Mouse (Mus musculus) C2C12 (cell line): ENCODE results near the gene Slc27a4. TPM values are rescaled to one million over a fixed set of nuclear protein-coding genes. Genes with fewer than 3 reads are reported as not detected.
A peak's percentile ranks its signal among the peaks of the same experiment; 100 is the strongest.

Experiments
- H3K27me3 ChIP-seq: one replicate; pipeline ENCODE4 v1.6.1; 2011; ENCODE audit not compliant: control insufficient read depth, insufficient read depth, insufficient read length
- H3K36me3 ChIP-seq: one replicate; pipeline ENCODE4 v1.6.1; 2011; ENCODE audit not compliant: control insufficient read depth, insufficient read depth
- H3K4me3 ChIP-seq: one replicate; pipeline ENCODE4 v1.5.1; 2011; ENCODE audit warnings: mild to moderate bottlenecking, control low read depth; ENCODE audit not compliant: poor library complexity, insufficient read depth, severe bottlenecking
- H3K79me2 ChIP-seq: one replicate; pipeline ENCODE4 v1.6.1; 2011; ENCODE audit not compliant: control insufficient read depth, insufficient read depth
- H3K79me3 ChIP-seq: one replicate; pipeline ENCODE4 v1.6.1; 2011; ENCODE audit warnings: low read depth, control low read depth
- H3ac ChIP-seq: one replicate; pipeline ENCODE3; 2011; ENCODE audit warnings: low read depth; ENCODE audit not compliant: control insufficient read depth, insufficient read length
- CEBPB ChIP-seq: IDR thresholded peaks from one replicate; pipeline ENCODE4 v1.6.1; 2011; ENCODE audit warnings: low read depth, mild to moderate bottlenecking, control low read depth, moderate library complexity
- CTCF ChIP-seq: IDR thresholded peaks from one replicate; pipeline ENCODE4 v1.5.1; 2011; ENCODE audit not compliant: control insufficient read depth, insufficient read depth, insufficient read length
- FOSL1 ChIP-seq: IDR thresholded peaks from one replicate; pipeline ENCODE4 v1.8.0; 2011; ENCODE audit warnings: mild to moderate bottlenecking, low read length; ENCODE audit not compliant: poor library complexity, insufficient read depth, severe bottlenecking
- MAX ChIP-seq: IDR thresholded peaks from one replicate; pipeline ENCODE4 v1.6.1; 2011; ENCODE audit warnings: mild to moderate bottlenecking, control low read depth
- MYOD1 ChIP-seq: IDR thresholded peaks from one replicate; pipeline ENCODE4 v1.6.1; 2011; ENCODE audit warnings: low read depth; ENCODE audit not compliant: control insufficient read depth, insufficient read length
- MYOG ChIP-seq: IDR thresholded peaks from one replicate; pipeline ENCODE4 v1.6.1; 2011; ENCODE audit not compliant: control insufficient read depth, insufficient read length; ENCODE audit errors: extremely low read depth
- USF1 ChIP-seq: IDR thresholded peaks from one replicate; pipeline ENCODE4 v1.6.1; 2011; ENCODE audit warnings: low read depth, mild to moderate bottlenecking, control low read depth, moderate library complexity
- polyA plus RNA-seq: library from polyadenylated mRNA; unstranded; fragments of >200 nt; fragmentation: generic; extraction: Trizol; gene quantifications from one replicate; pipeline ENCODE4 v1.2.1, GENCODE M21; 2012; ENCODE audit warnings: missing spikeins

Gene Slc27a4
- polyA plus RNA-seq, 1 experiment = 19.7 TPM

- peaks cover 44% of the 10 kb centered on the region for H3K36me3 ChIP-seq
- peaks cover 41% of the 10 kb centered on the region for H3K79me2 ChIP-seq
- TF ChIP-seq MAX = peak; percentile 62
- TF ChIP-seq USF1 = no peak
- peak within 1 kb of the TSS; percentile 83 for H3ac ChIP-seq
- peak within 1 kb of the TSS; percentile 77 for H3K4me3 ChIP-seq
- peaks cover 27% of the 10 kb centered on the region for H3K79me3 ChIP-seq
- H3K27me3 ChIP-seq = no peaks in the 10 kb centered on the region
These were observed 14.3 kb upstream of the Slc27a4 start, which contains the start of gene Trub2 for GRCm38 (mm10) chr2:29787937-29788681. Trub2 (minus strand) TSS chr2:29788502.

- no peak overlapping the region for H3K4me3 ChIP-seq
- H3ac ChIP-seq = no peak overlapping the region
- H3K79me2 ChIP-seq = peaks cover 9% of the 10 kb centered on the region
- peaks cover 3% of the 10 kb centered on the region for H3K79me3 ChIP-seq
- TF ChIP-seq USF1 (no peak), MYOD1 (no peak), MAX (no peak)
- peaks cover 18% of the 10 kb centered on the region for H3K36me3 ChIP-seq
- no peaks in the 10 kb centered on the region for H3K27me3 ChIP-seq
These were observed 9.5 kb upstream of the Slc27a4 start for GRCm38 (mm10) chr2:29792772-29793487.

DNA sequence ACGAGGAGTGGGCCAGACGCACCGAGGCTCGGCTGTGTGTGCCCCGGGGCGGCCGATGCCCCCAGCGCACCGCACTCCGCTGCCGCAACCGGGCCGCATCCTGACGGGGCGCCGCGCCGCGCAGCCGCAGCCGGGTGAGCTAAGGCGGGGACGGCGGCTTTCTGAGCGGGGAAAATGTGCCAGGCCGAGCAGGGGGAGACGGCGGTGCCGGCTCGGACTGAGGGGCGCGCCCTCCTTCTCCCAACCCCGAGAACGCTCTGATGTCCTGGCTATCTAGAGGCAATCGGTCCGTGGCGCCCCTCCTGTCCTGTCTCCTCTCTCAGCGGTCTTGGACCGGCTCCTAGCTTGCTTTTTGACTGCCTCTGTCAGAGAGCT is 380 bp downstream of the Slc27a4 start:
- TF ChIP-seq FOSL1 (no peak), MAX (no peak), USF1 (no peak), CEBPB (no peak), MYOD1 (no peak)
- H3K79me3 ChIP-seq = no peaks in the 10 kb centered on the region
- peak overlapping the region; percentile 56 for H3K4me3 ChIP-seq
- peaks cover 4% of the 10 kb centered on the region for H3K36me3 ChIP-seq
- H3K79me2 ChIP-seq = no peaks in the 10 kb centered on the region
- H3ac ChIP-seq = peak overlapping the region; percentile 97
- peaks cover 4% of the 10 kb centered on the region for H3K27me3 ChIP-seq

- peaks cover 4% of the 10 kb centered on the region for H3K27me3 ChIP-seq
- H3K36me3 ChIP-seq = peaks cover 6% of the 10 kb centered on the region
- peak overlapping the region; percentile 56 for H3K4me3 ChIP-seq
- no peak overlapping the region for H3ac ChIP-seq
- TF ChIP-seq CEBPB (no peak), FOSL1 (no peak), USF1 (no peak), CTCF (no peak), MYOG (no peak), MYOD1 (no peak), MAX (no peak)
- H3K79me2 ChIP-seq = no peaks in the 10 kb centered on the region
- no peaks in the 10 kb centered on the region for H3K79me3 ChIP-seq
These were observed 982 bp downstream of the Slc27a4 start for GRCm38 (mm10) chr2:29803400-29803831.

GRCm38 (mm10) chr2:29815678-29816371 is 13.4 kb downstream of the Slc27a4 start:
- Histone ChIP-seq H3K79me2 (no peaks in the 10 kb centered on the region), H3K36me3 (peaks cover 19% of the 10 kb centered on the region), H3K4me3 (no peak overlapping the region), H3K79me3 (no peaks in the 10 kb centered on the region), H3ac (no peak overlapping the region), H3K27me3 (no peaks in the 10 kb centered on the region)
- no peak for TF ChIP-seq MYOD1
- TF ChIP-seq MAX = no peak
- no peak for TF ChIP-seq FOSL1
- TF ChIP-seq MYOG = no peak
- TF ChIP-seq CTCF = no peak
- TF ChIP-seq CEBPB = no peak
- TF ChIP-seq USF1 = no peak
